Mouse (Mus musculus) CD4-positive, CD25-positive, alpha-beta regulatory T cell, adult 4 months (primary cell): ENCODE measurements around the gene Sparcl1. TPM values are rescaled to one million over a fixed set of nuclear protein-coding genes. Genes with fewer than 3 reads are reported as not detected.
A peak's percentile ranks its signal among the peaks of the same experiment; 100 is the strongest.

ENCODE experiments used
- ATAC-seq: one replicate; pipeline ENCODE4 v1.8.0; 2017
- polyA plus RNA-seq, 2 experiments: library from polyadenylated mRNA; unstranded; fragments of 100-300 nt; shearing (Covaris generic); gene quantifications; one replicate each; pipeline ENCODE4 v1.2.1; 2017

Sparcl1 gene
- polyA plus RNA-seq, 2 experiments from 2014 or later, result not detected

GRCm38 (mm10) chr5:104061936-104062772 is 51.4 kb downstream of the Sparcl1 start:
- ATAC-seq, result no peak

GRCm38 (mm10) chr5:104060429-104060828 is 53.1 kb downstream of the Sparcl1 start:
- no peak for ATAC-seq

- no peak for ATAC-seq
Measured at GRCm38 (mm10) chr5:104059628-104060027, 53.9 kb downstream of the Sparcl1 start.

GRCm38 (mm10) chr5:104058021-104058420 is 55.5 kb downstream of the Sparcl1 start:
- ATAC-seq, result peak; percentile 62

GRCm38 (mm10) chr5:104056295-104056694 is 57.2 kb downstream of the Sparcl1 start:
- ATAC-seq, result no peak

GRCm38 (mm10) chr5:104055816-104056215 is 57.7 kb downstream of the Sparcl1 start:
- ATAC-seq, result no peak

- ATAC-seq, result no peak
Measured at GRCm38 (mm10) chr5:104054938-104055337, 58.6 kb downstream of the Sparcl1 start.

GRCm38 (mm10) chr5:104052956-104053355 is 60.6 kb downstream of the Sparcl1 start:
- ATAC-seq, result peak; percentile 74

GRCm38 (mm10) chr5:104048139-104048538 is 65.4 kb downstream of the Sparcl1 start:
- no peak for ATAC-seq

- ATAC-seq, result peak; percentile 9
Measured at GRCm38 (mm10) chr5:104047200-104048105, 66.1 kb downstream of the Sparcl1 start.

- ATAC-seq, result peak; percentile 93
Measured at GRCm38 (mm10) chr5:104046256-104047199, 67.0 kb downstream of the Sparcl1 start, which contains the start of gene Nudt9. Gene Nudt9, plus strand, starts transcription at chr5:104046306.

GRCm38 (mm10) chr5:104043704-104044103 is 69.8 kb downstream of the Sparcl1 start:
- no peak for ATAC-seq

GRCm38 (mm10) chr5:104042906-104043305 is 70.6 kb downstream of the Sparcl1 start:
- no peak for ATAC-seq

- no peak for ATAC-seq
Measured at GRCm38 (mm10) chr5:104039154-104039932, 74.2 kb downstream of the Sparcl1 start.

GRCm38 (mm10) chr5:104036686-104037085 is 76.8 kb downstream of the Sparcl1 start:
- ATAC-seq, result no peak

- no peak for ATAC-seq
Measured at GRCm38 (mm10) chr5:104035824-104036223, 77.7 kb downstream of the Sparcl1 start.

- no peak for ATAC-seq
Measured at GRCm38 (mm10) chr5:104035066-104035465, 78.5 kb downstream of the Sparcl1 start.

- no peak for ATAC-seq
Measured at GRCm38 (mm10) chr5:104032434-104033097, 81.0 kb downstream of the Sparcl1 start.
